Mouse (Mus musculus): ENCODE results near the gene Bag6. TPM values are rescaled to one million over a fixed set of nuclear protein-coding genes. Genes with fewer than 3 reads are reported as not detected.

Bag6 gene
- 10 to 100 TPM; 61.6 to 63.2 TPM for polyA plus RNA-seq (2017; shearing (Covaris generic))

GRCm38 (mm10) chr17:35134801-35135590 is at the start of gene Bag6:
Gene Bag6 (plus strand): TSS chr17:35135178.

GRCm38 (mm10) chr17:35085208-35085865 is 49.6 kb upstream of the Bag6 start, which contains the start of gene Ly6g6f:
Gene Ly6g6f (minus strand): TSS chr17:35085610.

GRCm38 (mm10) chr17:35088825-35089644 is 45.9 kb upstream of the Bag6 start, which contains the start of gene Abhd16a:
Gene Abhd16a (plus strand): TSS chr17:35089263.

GRCm38 (mm10) chr17:35108097-35108496 is 26.9 kb upstream of the Bag6 start, which contains the start of gene Ly6g5c:
Gene Ly6g5c (plus strand): TSS chr17:35108279.

GRCm38 (mm10) chr17:35115046-35116019 is 19.6 kb upstream of the Bag6 start, which contains the start of gene Ly6g5b:
Gene Ly6g5b (minus strand): TSS chr17:35115428.

GRCm38 (mm10) chr17:35121143-35121799 is 13.7 kb upstream of the Bag6 start, which contains the start of gene Gpank1:
Gene Gpank1 (plus strand): TSS chr17:35121455.

GRCm38 (mm10) chr17:35121871-35122303 is 13.1 kb upstream of the Bag6 start, which contains the start of gene Csnk2b:
Gene Csnk2b (minus strand): TSS chr17:35122053.

GRCm38 (mm10) chr17:35126206-35126611 is 8.8 kb upstream of the Bag6 start, which contains the start of gene D17H6S53E:
Gene D17H6S53E (plus strand): TSS chr17:35126373.

GRCm38 (mm10) chr17:35131500-35132173 is 3.3 kb upstream of the Bag6 start, which contains the start of gene Apom:
Gene Apom (minus strand): TSS chr17:35132050.

GRCm38 (mm10) chr17:35164568-35165450 is 29.8 kb downstream of the Bag6 start, which contains the start of gene Prrc2a:
Gene Prrc2a (minus strand): TSS chr17:35164897.

GRCm38 (mm10) chr17:35175968-35176367 is 41.0 kb downstream of the Bag6 start, which contains the start of gene Aif1:
Gene Aif1 (minus strand): TSS chr17:35176068.

GRCm38 (mm10) chr17:35187959-35188610 is 53.1 kb downstream of the Bag6 start, which contains the start of gene Lst1:
Gene Lst1 (minus strand): TSS chr17:35188439.

GRCm38 (mm10) chr17:35193881-35194843 is 59.2 kb downstream of the Bag6 start, which contains the start of gene Ltb:
Gene Ltb (plus strand): TSS chr17:35194439.

